Mouse (Mus musculus): ENCODE results near the gene Srprb. TPM values are rescaled to one million over a fixed set of nuclear protein-coding genes. Genes with fewer than 3 reads are reported as not detected.

Srprb gene
- total RNA-seq (2021) = 10 to 100 TPM; 20.5 to 22.4 TPM

GRCm38 (mm10) chr9:103201561-103202260, at the start of gene Srprb:
TSS of gene Srprb (minus strand) at chr9:103202137.
- DNase-seq (ENCODE audit: extremely low spot score in 1 of 2, low spot score in 1 of 2) = peak; percentile 82 to 89

- DNase-seq (ENCODE audit: extremely low spot score in 1 of 2, low spot score in 1 of 2) = no peak
Measured at GRCm38 (mm10) chr9:103248618-103249017, 46.7 kb upstream of the Srprb start.

- no peak for DNase-seq (ENCODE audit: extremely low spot score in 1 of 2, low spot score in 1 of 2)
Measured at GRCm38 (mm10) chr9:103246526-103247168, 44.7 kb upstream of the Srprb start.

- no peak for DNase-seq (ENCODE audit: extremely low spot score in 1 of 2, low spot score in 1 of 2)
Measured at GRCm38 (mm10) chr9:103243640-103244039, 41.7 kb upstream of the Srprb start.

- DNase-seq (ENCODE audit: extremely low spot score in 1 of 2, low spot score in 1 of 2) = no peak
Measured at GRCm38 (mm10) chr9:103241206-103241605, 39.3 kb upstream of the Srprb start.

- no peak for DNase-seq (ENCODE audit: extremely low spot score in 1 of 2, low spot score in 1 of 2)
Measured at GRCm38 (mm10) chr9:103239471-103239870, 37.5 kb upstream of the Srprb start.

- DNase-seq (ENCODE audit: extremely low spot score in 1 of 2, low spot score in 1 of 2) = no peak
Measured at GRCm38 (mm10) chr9:103234565-103235165, 32.7 kb upstream of the Srprb start.

GRCm38 (mm10) chr9:103234059-103234458, 32.1 kb upstream of the Srprb start:
- no peak for DNase-seq (ENCODE audit: extremely low spot score in 1 of 2, low spot score in 1 of 2)

- no peak for DNase-seq (ENCODE audit: extremely low spot score in 1 of 2, low spot score in 1 of 2)
Measured at GRCm38 (mm10) chr9:103233006-103233395, 31.1 kb upstream of the Srprb start.

- no peak for DNase-seq (ENCODE audit: extremely low spot score in 1 of 2, low spot score in 1 of 2)
Measured at GRCm38 (mm10) chr9:103232232-103233005, 30.5 kb upstream of the Srprb start.

GRCm38 (mm10) chr9:103230151-103230951, 28.4 kb upstream of the Srprb start, which contains the start of the genes Gm20425 and Trf:
TSS of gene Gm20425 (minus strand) at chr9:103230307.
TSS of gene Trf (minus strand) at chr9:103230444.
- DNase-seq (ENCODE audit: extremely low spot score in 1 of 2, low spot score in 1 of 2) = peak in 1 of 2 experiments; percentile 30

GRCm38 (mm10) chr9:103229037-103229867, 27.3 kb upstream of the Srprb start:
- DNase-seq (ENCODE audit: extremely low spot score in 1 of 2, low spot score in 1 of 2) = no peak

GRCm38 (mm10) chr9:103228370-103229003, 26.6 kb upstream of the Srprb start:
- DNase-seq (ENCODE audit: extremely low spot score in 1 of 2, low spot score in 1 of 2) = no peak

GRCm38 (mm10) chr9:103227760-103228159, 25.8 kb upstream of the Srprb start:
- no peak for DNase-seq (ENCODE audit: extremely low spot score in 1 of 2, low spot score in 1 of 2)

GRCm38 (mm10) chr9:103226806-103227205, 24.9 kb upstream of the Srprb start:
- no peak for DNase-seq (ENCODE audit: extremely low spot score in 1 of 2, low spot score in 1 of 2)

- no peak for DNase-seq (ENCODE audit: extremely low spot score in 1 of 2, low spot score in 1 of 2)
Measured at GRCm38 (mm10) chr9:103225464-103225863, 23.5 kb upstream of the Srprb start.

- no peak for DNase-seq (ENCODE audit: extremely low spot score in 1 of 2, low spot score in 1 of 2)
Measured at GRCm38 (mm10) chr9:103224721-103225120, 22.8 kb upstream of the Srprb start.

GRCm38 (mm10) chr9:103214281-103214680, 12.3 kb upstream of the Srprb start:
- no peak for DNase-seq (ENCODE audit: extremely low spot score in 1 of 2, low spot score in 1 of 2)

GRCm38 (mm10) chr9:103213631-103214030, 11.7 kb upstream of the Srprb start:
- DNase-seq (ENCODE audit: extremely low spot score in 1 of 2, low spot score in 1 of 2) = no peak
